Mouse (Mus musculus): ENCODE results near the gene Morn1.
"Not testable (repeated sequence)": the region's sequence is repeated elsewhere in the genome, so short reads cannot be mapped to it uniquely, and the experiment has no call there.

Morn1 gene

GRCm38 (mm10) chr4:155086108-155087024 is at the start of gene Morn1, which contains the start of gene Rer1:
Gene Morn1, plus strand, starts transcription at chr4:155086577.
Gene Rer1, minus strand, starts transcription at chr4:155086382.
- DNase-seq: peak; percentile 100

DNA sequence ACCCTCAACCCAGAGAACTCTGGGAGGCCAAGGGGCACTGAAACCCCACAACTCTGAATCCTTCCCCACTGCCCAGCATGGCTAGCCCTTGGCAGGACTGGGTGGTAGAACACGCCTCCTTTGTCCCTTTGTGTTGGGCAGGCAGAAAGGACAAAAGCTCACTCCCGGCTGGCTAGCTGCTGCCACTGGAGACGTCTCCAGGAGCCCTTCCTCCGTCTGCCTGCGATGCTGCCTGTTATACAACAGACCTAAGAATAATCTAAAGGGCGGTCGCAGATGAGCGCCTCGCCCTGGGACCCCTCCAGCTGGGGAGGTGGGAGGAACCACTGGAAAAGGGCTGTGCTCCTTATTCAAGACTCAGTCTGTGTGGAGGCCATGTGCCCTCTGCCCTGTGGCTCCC is 46.2 kb upstream of the Morn1 start:
- no peak for DNase-seq

DNA sequence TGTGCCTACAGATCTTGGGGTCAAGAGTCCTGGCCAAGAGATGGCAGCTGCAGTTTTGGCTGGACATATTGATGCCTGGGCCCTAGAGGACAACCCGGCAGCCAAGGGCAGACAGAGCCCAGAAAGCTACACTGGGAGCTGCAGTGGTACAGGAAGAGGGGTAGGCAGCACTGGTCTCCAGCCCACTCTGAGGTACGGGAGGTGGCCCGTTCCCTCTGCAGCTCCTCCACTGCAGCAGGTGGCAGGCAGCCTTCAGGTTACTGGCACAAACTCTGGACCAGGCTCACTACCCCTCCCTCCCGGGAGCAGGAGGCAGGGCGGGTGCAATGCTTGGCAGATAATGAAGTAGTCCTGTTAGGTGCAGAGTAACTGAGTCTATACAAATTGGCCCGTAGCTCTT is 45.7 kb upstream of the Morn1 start:
- DNase-seq: no peak

GRCm38 (mm10) chr4:155042606-155043288 is 43.6 kb upstream of the Morn1 start:
- no peak for DNase-seq

DNA sequence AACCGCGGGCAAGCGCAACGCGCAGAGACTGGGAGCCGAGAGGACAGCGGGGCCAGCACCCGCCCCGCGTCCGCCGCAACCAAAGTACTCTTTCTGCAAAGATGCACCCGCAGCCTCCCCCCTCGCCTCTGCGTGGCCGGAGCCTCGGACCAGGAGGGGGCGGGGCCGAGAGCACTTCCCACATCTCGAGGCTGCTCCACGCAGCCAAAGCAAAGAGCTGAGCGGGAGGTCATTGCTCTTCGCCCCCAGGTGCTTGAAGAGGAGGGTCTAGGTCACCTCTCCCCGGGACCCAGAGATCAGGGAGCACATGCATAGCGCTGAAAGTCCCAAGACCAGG is 43.1 kb upstream of the Morn1 start:
- DNase-seq: no peak

- DNase-seq: no peak
These were observed 39.7 kb upstream of the Morn1 start for GRCm38 (mm10) chr4:155046636-155047035.

DNA sequence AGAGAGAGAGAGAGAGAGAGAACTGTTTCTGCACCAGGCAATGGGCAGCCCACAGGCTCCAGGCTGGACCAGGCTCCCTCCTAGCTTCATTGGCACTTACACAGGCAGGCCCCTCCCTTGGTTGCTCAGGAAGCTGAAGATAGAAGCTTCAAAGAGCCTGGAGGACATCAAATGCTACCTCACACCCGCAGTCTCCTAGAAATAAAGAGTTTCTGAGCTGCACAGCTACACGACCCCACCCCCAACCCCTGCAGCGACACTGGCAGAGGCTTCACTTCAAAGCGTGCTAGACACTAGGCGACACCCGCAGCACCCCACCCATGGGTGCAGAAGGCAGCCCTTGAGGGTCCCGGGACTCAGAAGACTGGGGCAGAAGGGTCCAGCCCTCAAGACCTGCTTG is 36.3 kb upstream of the Morn1 start:
- no peak for DNase-seq

DNA sequence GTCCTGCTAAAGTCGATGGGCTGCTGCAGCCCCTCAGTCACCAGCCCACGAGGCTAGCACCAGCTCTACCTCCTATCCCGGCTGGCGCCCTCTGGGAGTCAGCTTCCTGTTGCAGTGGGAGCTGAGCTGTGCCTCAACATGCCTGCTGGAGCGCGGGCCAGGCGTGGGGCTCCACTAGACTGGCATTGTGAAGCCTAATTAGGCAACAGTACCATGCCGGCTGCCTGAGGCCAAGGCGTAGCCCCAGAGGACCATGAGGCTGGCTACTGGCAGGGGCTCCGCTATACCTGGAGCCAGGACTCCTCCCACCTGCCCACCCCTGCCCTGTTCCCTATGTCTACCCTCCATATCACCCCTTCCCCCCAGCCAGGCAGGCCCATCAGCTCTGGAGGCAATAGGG is 29.7 kb upstream of the Morn1 start, which contains the start of gene Plch2:
TSS of gene Plch2 (minus strand) at position 61 of the 400 bp plus-strand sequence.
- no peak for DNase-seq

- DNase-seq: no peak
These were observed 28.1 kb upstream of the Morn1 start for GRCm38 (mm10) chr4:155058325-155058724.

DNA sequence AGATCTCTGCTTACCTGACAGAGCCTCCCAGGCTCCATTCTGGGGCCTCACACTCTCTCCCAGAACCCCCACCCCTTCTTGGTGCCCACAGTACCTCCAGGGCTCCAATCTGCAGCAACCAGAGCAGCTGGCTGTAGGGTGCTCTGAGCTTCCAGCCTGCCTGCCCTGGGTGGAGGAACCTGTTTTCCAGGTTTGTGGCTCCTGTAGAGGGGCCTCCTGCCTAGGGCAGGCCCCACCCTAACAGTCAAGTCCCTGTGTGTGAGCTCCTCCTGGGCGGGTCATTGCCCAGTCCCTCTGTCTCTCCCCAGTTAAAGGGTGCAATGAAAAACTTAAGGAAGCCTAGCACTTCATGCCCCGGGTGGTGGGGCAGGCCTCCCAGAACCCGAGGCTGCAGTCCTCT is 22.5 kb upstream of the Morn1 start:
- DNase-seq: peak; percentile 53

DNA sequence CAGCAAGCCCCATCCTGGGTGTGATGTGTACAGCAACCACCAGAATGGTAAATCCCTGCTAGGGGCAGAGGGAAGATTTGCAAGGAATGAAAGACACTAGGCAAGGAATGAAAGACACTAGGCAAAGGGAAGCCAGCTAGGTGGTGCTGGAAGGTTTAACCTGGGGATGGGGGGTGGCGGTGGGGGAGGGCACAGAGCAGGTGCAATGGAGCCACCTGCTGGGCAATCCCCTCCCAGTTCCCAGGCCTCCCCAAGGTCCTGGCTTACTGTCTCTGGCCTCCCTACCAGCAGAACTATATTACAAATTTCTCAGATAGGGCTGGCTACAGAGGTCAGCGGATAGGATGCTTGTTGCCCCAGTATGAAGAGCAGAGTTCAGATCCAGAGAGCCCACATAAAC is 21.9 kb upstream of the Morn1 start:
- DNase-seq: no peak

DNA sequence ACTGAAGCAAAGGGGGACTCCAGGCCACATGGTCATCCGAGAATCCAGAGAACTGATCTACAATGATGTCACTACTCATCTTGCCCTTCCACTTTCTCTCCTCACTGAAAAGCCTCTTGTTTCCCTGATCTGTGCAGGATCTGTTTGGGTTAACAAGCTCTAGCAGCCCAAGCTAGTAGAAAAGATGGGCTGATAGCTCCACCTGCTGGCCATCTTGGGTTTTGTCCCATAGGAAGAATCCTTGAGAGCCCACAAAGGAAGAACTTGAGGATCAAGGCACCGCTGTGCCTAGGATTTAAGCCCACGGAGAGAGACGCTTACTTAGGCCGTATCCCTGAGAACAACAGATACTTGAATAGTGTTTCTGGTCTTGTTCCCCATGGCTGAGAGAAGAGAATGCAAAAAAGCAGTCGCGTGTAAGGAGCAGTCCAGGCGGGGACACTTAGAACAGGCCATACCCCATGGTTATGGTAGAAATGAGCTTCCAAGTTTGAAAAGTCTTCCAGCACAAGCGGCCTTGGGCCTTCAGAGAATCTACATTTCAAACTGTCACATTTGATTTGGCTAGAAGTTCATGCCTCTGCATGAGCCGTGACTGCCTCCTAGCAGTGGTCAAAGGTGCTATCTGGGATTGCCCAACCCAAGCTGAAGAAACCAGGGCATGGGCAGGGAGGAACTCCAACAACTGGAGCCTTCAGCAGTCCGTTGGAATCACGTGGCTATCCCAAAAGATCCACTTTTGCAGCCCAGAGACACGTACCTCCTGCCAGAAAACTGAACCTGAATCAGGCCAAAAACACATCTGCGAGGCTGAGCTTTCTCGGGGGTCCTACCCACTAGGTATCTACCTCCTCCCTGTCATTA is 20.2 kb upstream of the Morn1 start:
- peak; percentile 92 for DNase-seq

DNA sequence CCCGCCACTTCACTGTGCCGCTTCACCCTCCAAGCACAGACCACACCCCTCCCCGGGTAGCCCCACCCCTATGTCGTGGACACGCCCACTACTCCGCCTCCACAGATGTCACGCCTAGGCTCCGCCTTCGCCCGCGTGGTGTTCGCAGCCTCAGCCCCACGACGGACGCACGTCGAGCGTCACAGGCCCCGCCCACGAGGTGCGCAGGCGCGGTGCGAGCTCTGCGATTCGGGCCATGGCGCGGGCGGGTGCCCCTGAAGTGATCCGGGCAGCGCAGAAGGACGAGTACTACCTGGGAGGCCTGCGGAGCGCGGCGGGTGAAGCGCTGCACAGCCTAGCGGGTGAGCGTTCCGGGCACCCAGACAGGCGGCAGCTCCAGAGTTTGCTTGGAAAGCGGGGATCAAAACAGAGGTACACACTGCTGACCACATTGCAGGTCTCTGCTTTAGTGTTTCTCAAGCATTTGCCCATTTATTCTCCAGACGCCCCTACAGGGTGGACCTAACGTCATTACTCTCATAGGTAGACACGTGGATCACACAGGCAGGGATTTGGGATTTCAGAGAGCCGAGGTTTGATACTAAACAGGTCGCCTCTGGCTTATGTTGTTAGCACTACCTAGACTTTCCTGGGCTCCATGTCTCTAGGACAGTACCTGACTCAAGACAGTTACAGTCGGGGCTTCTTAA is 19.4 kb upstream of the Morn1 start, which contains the start of gene Pex10:
TSS of gene Pex10 (plus strand) at position 183 of the 689 bp plus-strand sequence.
- peak; percentile 97 for DNase-seq

- DNase-seq: no peak
These were observed 17.9 kb upstream of the Morn1 start for GRCm38 (mm10) chr4:155068357-155068972.

GRCm38 (mm10) chr4:155069191-155069590 is 17.2 kb upstream of the Morn1 start:
- DNase-seq: no peak

DNA sequence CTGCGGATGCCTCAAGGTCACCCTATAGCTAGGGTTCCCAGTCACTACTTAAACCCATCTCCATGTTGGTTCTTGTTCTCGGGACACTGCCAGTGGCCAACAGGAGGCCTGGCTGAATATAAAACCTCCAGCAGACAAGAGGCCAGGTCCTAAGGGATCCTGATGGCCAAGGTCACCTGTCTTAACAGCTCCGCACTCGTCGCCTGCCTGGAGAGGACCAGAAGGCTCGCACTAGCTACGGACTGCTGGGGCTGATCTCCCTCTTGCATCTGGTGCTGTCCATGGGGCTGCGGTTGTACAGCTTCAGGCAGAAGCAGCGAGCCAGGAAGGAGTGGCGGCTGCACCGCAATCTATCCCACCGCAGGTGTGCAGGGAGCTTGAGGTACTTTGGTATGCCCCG is 16.2 kb upstream of the Morn1 start:
- DNase-seq: no peak

DNA sequence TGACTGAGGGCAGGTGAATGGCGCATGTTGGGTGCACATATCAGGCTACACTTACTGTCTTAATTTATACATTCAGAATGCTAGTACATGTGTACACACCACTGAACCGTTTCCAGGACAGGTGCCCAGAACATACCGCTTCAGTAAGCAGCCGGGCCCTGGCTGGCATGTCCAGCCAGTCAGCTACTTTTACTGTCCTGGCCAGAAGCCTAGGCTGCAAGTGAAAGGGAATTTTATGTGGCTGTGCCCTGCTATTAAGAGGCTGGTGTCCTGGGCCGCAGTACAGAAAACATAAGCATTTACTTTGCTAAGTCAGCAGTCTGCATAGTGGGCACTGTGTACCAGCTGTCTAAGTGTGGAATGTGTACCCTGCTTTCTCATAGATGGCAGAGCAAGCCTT is 15.5 kb upstream of the Morn1 start:
- DNase-seq: no peak

DNA sequence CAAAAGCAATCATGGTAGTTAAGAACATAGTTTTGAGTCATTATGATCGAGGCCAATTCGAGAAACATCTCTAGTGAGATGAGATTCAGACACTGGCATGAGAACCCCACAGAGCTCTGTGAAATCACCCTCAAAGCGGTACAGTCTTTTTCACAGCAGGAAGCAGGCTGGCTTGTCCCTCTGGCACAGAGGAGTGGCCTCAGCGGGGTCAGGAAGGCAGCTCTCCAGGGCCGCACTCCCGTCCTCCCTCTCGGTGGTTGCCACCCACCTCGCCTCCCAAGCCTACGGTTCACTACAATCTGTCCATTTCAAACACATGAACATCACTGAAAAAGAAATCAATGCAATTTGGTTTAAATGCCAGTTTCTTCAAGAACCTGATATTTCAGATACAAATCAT is 12.0 kb upstream of the Morn1 start:
- DNase-seq: no peak

DNA sequence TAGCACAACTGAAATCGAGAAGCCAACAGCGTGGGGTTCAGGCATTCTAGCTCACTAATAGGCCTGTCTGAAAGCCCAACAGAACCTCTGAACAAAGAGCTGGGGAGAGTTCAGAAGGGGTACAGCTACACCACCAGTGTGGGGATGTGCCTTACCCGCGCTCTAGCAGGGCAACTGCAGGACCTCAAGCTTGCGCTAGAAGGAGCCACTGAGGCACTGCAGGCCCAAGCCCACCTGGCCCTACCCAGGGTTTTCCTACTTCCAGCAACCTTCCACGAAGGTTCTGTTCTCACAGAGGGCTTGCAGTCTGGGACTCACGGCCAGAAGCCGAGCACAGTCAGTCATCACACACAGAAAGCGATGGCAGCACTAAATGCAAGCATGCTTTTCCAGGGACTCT is 11.2 kb upstream of the Morn1 start:
- no peak for DNase-seq

- no peak for DNase-seq
These were observed 10.6 kb upstream of the Morn1 start for GRCm38 (mm10) chr4:155075813-155076212.

GRCm38 (mm10) chr4:155076677-155077076 is 9.7 kb upstream of the Morn1 start:
- no peak for DNase-seq

- not testable (repeated sequence) for DNase-seq
These were observed 7.6 kb upstream of the Morn1 start for GRCm38 (mm10) chr4:155078808-155079207.
